Mouse (Mus musculus) thymus, adult 2 months (tissue): ENCODE results near the gene Oit3.

Experiments
- CTCF ChIP-seq: fragments of 200-500 bp; IDR thresholded peaks from 2 replicates; pipeline ENCODE4 v1.5.1; 2012; ENCODE audit warnings: mild to moderate bottlenecking, control low read depth, low read length, moderate library complexity, borderline replicate concordance; ENCODE audit not compliant: control insufficient read depth, poor library complexity, insufficient read depth; ENCODE audit errors: extremely low read depth
- POLR2A ChIP-seq: fragments of 200-500 bp; IDR thresholded peaks from 2 replicates; pipeline ENCODE4 v1.6.1; 2012; ENCODE audit warnings: mild to moderate bottlenecking, low read length, control low read depth, moderate library complexity; ENCODE audit not compliant: control insufficient read depth, poor library complexity, insufficient read depth; ENCODE audit errors: extremely low read depth

DNA sequence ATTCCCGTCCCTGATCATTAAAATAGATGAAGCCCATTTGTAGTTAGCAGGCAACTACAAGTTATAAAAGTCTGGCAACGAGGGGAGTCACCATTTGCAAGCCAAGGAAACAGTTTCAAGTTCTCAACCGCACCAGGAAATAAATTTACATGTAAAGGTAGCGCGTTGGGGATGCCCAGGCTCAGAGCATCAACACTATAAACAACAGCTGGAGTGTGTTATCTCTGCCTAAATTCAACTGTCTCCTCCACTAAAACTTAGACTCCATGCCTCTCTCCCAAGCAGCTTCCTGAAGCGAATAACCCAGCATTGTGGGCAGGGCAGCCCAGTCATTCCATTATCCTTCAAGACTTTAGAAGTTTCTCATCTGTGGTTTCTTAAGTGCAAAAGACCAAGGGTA lies 33.1 kb downstream of the Oit3 start:
- no peak for TF ChIP-seq CTCF
- no peak for TF ChIP-seq POLR2A
